Mouse (Mus musculus): Measurements from ENCODE around the gene Lce1c.

DNA sequence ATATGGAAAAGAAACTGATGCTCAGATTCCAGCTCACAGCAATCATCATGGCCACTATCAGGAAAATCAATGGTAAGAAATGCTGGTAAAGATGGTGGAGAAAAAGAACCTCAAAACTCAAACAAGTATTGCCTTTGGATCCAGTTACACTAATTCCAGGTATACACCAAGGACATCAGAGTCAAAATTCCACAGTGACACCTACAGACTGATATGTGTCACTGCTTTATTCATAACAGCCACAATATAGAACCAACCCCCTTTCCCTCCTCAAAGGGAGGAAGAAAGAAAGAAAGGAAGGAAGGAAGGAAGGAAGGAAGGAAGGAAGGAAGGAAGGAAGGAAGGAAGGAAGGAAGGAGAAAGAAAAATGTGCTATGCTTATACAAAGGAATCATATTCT is 36.1 kb downstream of the Lce1c start:
- TF ChIP-seq EP300 (optimal IDR thresholded peaks at IDR 0.05) (no peak), CTCF (IDR thresholded peaks at IDR 0.05; ENCODE audit: low read depth) (peak; percentile 54)
